Mouse (Mus musculus) olfactory bulb, adult 2 months (tissue): ENCODE data around the gene Rnft1.

Source experiments
- CTCF ChIP-seq: fragments of 200-500 bp; IDR thresholded peaks from 2 replicates; pipeline ENCODE4 v1.5.1; 2012; ENCODE audit warnings: low read depth, mild to moderate bottlenecking, low read length, moderate library complexity; ENCODE audit not compliant: insufficient read depth
- POLR2A ChIP-seq: fragments of 200-500 bp; IDR thresholded peaks from 2 replicates; pipeline ENCODE4 v1.6.1; 2012; ENCODE audit warnings: mild to moderate bottlenecking, low read depth, low read length, moderate library complexity; ENCODE audit not compliant: insufficient read depth

GRCm38 (mm10) chr11:86490782-86491181, 6.3 kb downstream of the Rnft1 start:
- TF ChIP-seq CTCF (no peak), POLR2A (no peak)
